Mouse (Mus musculus): ENCODE results near the gene Cfap57. TPM values are rescaled to one million over a fixed set of nuclear protein-coding genes. Genes with fewer than 3 reads are reported as not detected.

Cfap57 gene
- 0.97 and 1.0 TPM in 2 replicates for polyA plus RNA-seq (2015; fragmentation: Nextera tagmentation; extraction: Ambion mirVana)

GRCm38 (mm10) chr4:118620279-118620966, at the start of gene Cfap57, which contains the start of gene Ebna1bp2:
Cfap57 (minus strand) TSS chr4:118620777.
Ebna1bp2 (plus strand) TSS chr4:118620799.
- Histone ChIP-seq H3K9me3 (ENCODE audit: control insufficient read depth, low read length) (no peaks in the 10 kb centered on the region), H3K27ac (ENCODE audit: low read length) (no peak within 1 kb of the TSS), H3K4me3 (ENCODE audit: low read length) (peak within 1 kb of the TSS; percentile 87), H3K9ac (ENCODE audit: low read depth, low read length) (peak within 1 kb of the TSS; percentile 86), H3K4me2 (ENCODE audit: low read depth, low read length) (peak within 1 kb of the TSS; percentile 94), H3K27me3 (replicated peaks; ENCODE audit: control insufficient read depth, insufficient read depth, low read length) (no peaks in the 10 kb centered on the region), H3K36me3 (ENCODE audit: control insufficient read depth, insufficient read depth, low read length) (peaks cover 18% of the 10 kb centered on the region), H3K4me1 (ENCODE audit: control insufficient read depth, insufficient read depth, low read length) (peaks cover 7% of the 10 kb centered on the region)
- under 1% methylated on average over 38 of the region's 41 CpGs for WGBS
- peak; percentile 95 for ATAC-seq

GRCm38 (mm10) chr4:118658652-118659051, 38.1 kb upstream of the Cfap57 start, which contains the start of gene Olfr62:
Olfr62 (plus strand) TSS chr4:118658952.
- no peak within 1 kb of the TSS for H3K4me2 ChIP-seq (ENCODE audit: low read depth, low read length)
- no peak within 1 kb of the TSS for H3K4me3 ChIP-seq (ENCODE audit: low read length)
- H3K27me3 ChIP-seq (replicated peaks; ENCODE audit: control insufficient read depth, insufficient read depth, low read length), result no peaks in the 10 kb centered on the region
- no peak within 1 kb of the TSS for H3K9ac ChIP-seq (ENCODE audit: low read depth, low read length)
- H3K36me3 ChIP-seq (ENCODE audit: control insufficient read depth, insufficient read depth, low read length), result no peaks in the 10 kb centered on the region
- no peaks in the 10 kb centered on the region for H3K9me3 ChIP-seq (ENCODE audit: control insufficient read depth, low read length)
- H3K27ac ChIP-seq (ENCODE audit: low read length), result no peak within 1 kb of the TSS
- H3K4me1 ChIP-seq (ENCODE audit: control insufficient read depth, insufficient read depth, low read length), result no peaks in the 10 kb centered on the region
- ATAC-seq, result no peak

GRCm38 (mm10) chr4:118645234-118645633, 24.7 kb upstream of the Cfap57 start:
- no peak for ATAC-seq
- 9% methylated on average over 2 of the region's 2 CpGs for WGBS
- H3K4me2 ChIP-seq (ENCODE audit: low read depth, low read length), result no peak overlapping the region
- H3K9ac ChIP-seq (ENCODE audit: low read depth, low read length), result no peak overlapping the region
- H3K27me3 ChIP-seq (replicated peaks; ENCODE audit: control insufficient read depth, insufficient read depth, low read length), result no peaks in the 10 kb centered on the region
- H3K36me3 ChIP-seq (ENCODE audit: control insufficient read depth, insufficient read depth, low read length), result no peaks in the 10 kb centered on the region
- peaks cover 2% of the 10 kb centered on the region; the same call in 1 of the 2 replicates for H3K4me1 ChIP-seq (ENCODE audit: control insufficient read depth, insufficient read depth, low read length)
- H3K27ac ChIP-seq (ENCODE audit: low read length), result no peak overlapping the region
- no peaks in the 10 kb centered on the region for H3K9me3 ChIP-seq (ENCODE audit: control insufficient read depth, low read length)
- no peak overlapping the region for H3K4me3 ChIP-seq (ENCODE audit: low read length)

- H3K4me3 ChIP-seq (ENCODE audit: low read length), result no peak overlapping the region
- H3K9ac ChIP-seq (ENCODE audit: low read depth, low read length), result no peak overlapping the region
- H3K4me1 ChIP-seq (ENCODE audit: control insufficient read depth, insufficient read depth, low read length), result peaks cover 2% of the 10 kb centered on the region; the same call in 1 of the 2 replicates
- no peak for ATAC-seq
- H3K36me3 ChIP-seq (ENCODE audit: control insufficient read depth, insufficient read depth, low read length), result no peaks in the 10 kb centered on the region
- whole genome bisulfite sequencing, result 41% methylated on average over 20 of the region's 20 CpGs
- H3K27ac ChIP-seq (ENCODE audit: low read length), result no peak overlapping the region; the same call in 1 of the 2 replicates
- H3K4me2 ChIP-seq (ENCODE audit: low read depth, low read length), result no peak overlapping the region
- H3K27me3 ChIP-seq (replicated peaks; ENCODE audit: control insufficient read depth, insufficient read depth, low read length), result no peaks in the 10 kb centered on the region
- no peaks in the 10 kb centered on the region for H3K9me3 ChIP-seq (ENCODE audit: control insufficient read depth, low read length)
Measured at GRCm38 (mm10) chr4:118642346-118643190, 22.0 kb upstream of the Cfap57 start.

GRCm38 (mm10) chr4:118630261-118630660, 9.7 kb upstream of the Cfap57 start:
- ATAC-seq, result no peak
- H3K27ac ChIP-seq (ENCODE audit: low read length), result no peak overlapping the region
- H3K4me2 ChIP-seq (ENCODE audit: low read depth, low read length), result no peak overlapping the region
- H3K9ac ChIP-seq (ENCODE audit: low read depth, low read length), result no peak overlapping the region
- H3K36me3 ChIP-seq (ENCODE audit: control insufficient read depth, insufficient read depth, low read length), result peaks cover 7% of the 10 kb centered on the region; the same call in 1 of the 2 replicates
- no peaks in the 10 kb centered on the region for H3K4me1 ChIP-seq (ENCODE audit: control insufficient read depth, insufficient read depth, low read length)
- no peak overlapping the region for H3K4me3 ChIP-seq (ENCODE audit: low read length)
- no peaks in the 10 kb centered on the region for H3K27me3 ChIP-seq (replicated peaks; ENCODE audit: control insufficient read depth, insufficient read depth, low read length)
- WGBS, result 92% methylated on average over 5 of the region's 5 CpGs
- no peaks in the 10 kb centered on the region for H3K9me3 ChIP-seq (ENCODE audit: control insufficient read depth, low read length)

GRCm38 (mm10) chr4:118621781-118622180, 1.2 kb upstream of the Cfap57 start:
- peaks cover 21% of the 10 kb centered on the region for H3K36me3 ChIP-seq (ENCODE audit: control insufficient read depth, insufficient read depth, low read length)
- H3K9me3 ChIP-seq (ENCODE audit: control insufficient read depth, low read length), result no peaks in the 10 kb centered on the region
- peak overlapping the region; percentile 87 for H3K4me3 ChIP-seq (ENCODE audit: low read length)
- ATAC-seq, result no peak
- H3K4me1 ChIP-seq (ENCODE audit: control insufficient read depth, insufficient read depth, low read length), result peaks cover 7% of the 10 kb centered on the region
- H3K9ac ChIP-seq (ENCODE audit: low read depth, low read length), result peak overlapping the region; percentile 86
- H3K27me3 ChIP-seq (replicated peaks; ENCODE audit: control insufficient read depth, insufficient read depth, low read length), result no peaks in the 10 kb centered on the region
- H3K4me2 ChIP-seq (ENCODE audit: low read depth, low read length), result peak overlapping the region; percentile 94
- H3K27ac ChIP-seq (ENCODE audit: low read length), result no peak overlapping the region
- 78% methylated on average over 9 of the region's 9 CpGs for WGBS

- peak; percentile 62 for ATAC-seq
Measured at GRCm38 (mm10) chr4:118620967-118621320, 367 bp upstream of the Cfap57 start.

GRCm38 (mm10) chr4:118615412-118615811, 5.2 kb downstream of the Cfap57 start:
- 84% methylated on average over 11 of the region's 11 CpGs for WGBS
- ATAC-seq, result no peak
- no peaks in the 10 kb centered on the region for H3K4me1 ChIP-seq (ENCODE audit: control insufficient read depth, insufficient read depth, low read length)
- H3K9ac ChIP-seq (ENCODE audit: low read depth, low read length), result no peak overlapping the region
- H3K4me2 ChIP-seq (ENCODE audit: low read depth, low read length), result no peak overlapping the region
- no peak overlapping the region for H3K4me3 ChIP-seq (ENCODE audit: low read length)
- no peaks in the 10 kb centered on the region for H3K36me3 ChIP-seq (ENCODE audit: control insufficient read depth, insufficient read depth, low read length)
- H3K27me3 ChIP-seq (replicated peaks; ENCODE audit: control insufficient read depth, insufficient read depth, low read length), result no peaks in the 10 kb centered on the region
- H3K27ac ChIP-seq (ENCODE audit: low read length), result no peak overlapping the region
- no peaks in the 10 kb centered on the region for H3K9me3 ChIP-seq (ENCODE audit: control insufficient read depth, low read length)

More at GRCm38 (mm10) chr4:118620967-118621320, 367 bp upstream of the Cfap57 start:
- H3K9me3 ChIP-seq (ENCODE audit: control insufficient read depth, low read length), result no peaks in the 10 kb centered on the region
- WGBS, result under 1% methylated on average over 23 of the region's 23 CpGs
- no peaks in the 10 kb centered on the region for H3K27me3 ChIP-seq (replicated peaks; ENCODE audit: control insufficient read depth, insufficient read depth, low read length)
- H3K4me2 ChIP-seq (ENCODE audit: low read depth, low read length), result peak overlapping the region; percentile 94
- H3K4me3 ChIP-seq (ENCODE audit: low read length), result peak overlapping the region; percentile 87
- peaks cover 21% of the 10 kb centered on the region for H3K36me3 ChIP-seq (ENCODE audit: control insufficient read depth, insufficient read depth, low read length)
- peak overlapping the region; percentile 86 for H3K9ac ChIP-seq (ENCODE audit: low read depth, low read length)
- H3K4me1 ChIP-seq (ENCODE audit: control insufficient read depth, insufficient read depth, low read length), result peaks cover 7% of the 10 kb centered on the region
- H3K27ac ChIP-seq (ENCODE audit: low read length), result no peak overlapping the region

- Histone ChIP-seq H3K36me3 (ENCODE audit: control insufficient read depth, insufficient read depth, low read length) (no peaks in the 10 kb centered on the region), H3K9ac (ENCODE audit: low read depth, low read length) (no peak overlapping the region), H3K27me3 (replicated peaks; ENCODE audit: control insufficient read depth, insufficient read depth, low read length) (no peaks in the 10 kb centered on the region), H3K27ac (ENCODE audit: low read length) (no peak overlapping the region), H3K4me1 (ENCODE audit: control insufficient read depth, insufficient read depth, low read length) (no peaks in the 10 kb centered on the region), H3K4me2 (ENCODE audit: low read depth, low read length) (no peak overlapping the region), H3K4me3 (ENCODE audit: low read length) (no peak overlapping the region), H3K9me3 (ENCODE audit: control insufficient read depth, low read length) (no peaks in the 10 kb centered on the region)
- 24% methylated on average over 11 of the region's 11 CpGs for WGBS
- no peak for ATAC-seq
Measured at GRCm38 (mm10) chr4:118612619-118613018, 8.0 kb downstream of the Cfap57 start.

Data from intestine, embryonic 16.5 days (tissue).